Mouse (Mus musculus) erythroblast, embryonic 14.5 days (primary cell): ENCODE measurements around the gene Arpc3.

Source experiments
- GATA1 ChIP-seq: IDR thresholded peaks from 2 replicates; pipeline ENCODE4 v1.6.1; 2012; ENCODE audit warnings: low read length, inconsistent platforms, mixed read lengths
- TAL1 ChIP-seq: IDR thresholded peaks from 3 replicates; pipeline ENCODE4 v1.6.1; 2012; ENCODE audit warnings: low read length, inconsistent platforms, mixed read lengths

- TF ChIP-seq GATA1, result no peak
- TF ChIP-seq TAL1, result no peak
Observed at GRCm38 (mm10) chr5:122450913-122451317, 59.2 kb downstream of the Arpc3 start.
